Mouse (Mus musculus): Measurements from ENCODE around the gene Twnk.

- TF ChIP-seq CTCF (IDR thresholded peaks at IDR 0.05) = no peak
- no peak for TF ChIP-seq EP300 (IDR thresholded peaks at IDR 0.05)
Measured at GRCm38 (mm10) chr19:44983366-44983765, 22.1 kb upstream of the Twnk start.

All from lung, postnatal 0 days (tissue).